ENCODE assay signal across 16 mouse cellular contexts in the genomic region with DNA sequence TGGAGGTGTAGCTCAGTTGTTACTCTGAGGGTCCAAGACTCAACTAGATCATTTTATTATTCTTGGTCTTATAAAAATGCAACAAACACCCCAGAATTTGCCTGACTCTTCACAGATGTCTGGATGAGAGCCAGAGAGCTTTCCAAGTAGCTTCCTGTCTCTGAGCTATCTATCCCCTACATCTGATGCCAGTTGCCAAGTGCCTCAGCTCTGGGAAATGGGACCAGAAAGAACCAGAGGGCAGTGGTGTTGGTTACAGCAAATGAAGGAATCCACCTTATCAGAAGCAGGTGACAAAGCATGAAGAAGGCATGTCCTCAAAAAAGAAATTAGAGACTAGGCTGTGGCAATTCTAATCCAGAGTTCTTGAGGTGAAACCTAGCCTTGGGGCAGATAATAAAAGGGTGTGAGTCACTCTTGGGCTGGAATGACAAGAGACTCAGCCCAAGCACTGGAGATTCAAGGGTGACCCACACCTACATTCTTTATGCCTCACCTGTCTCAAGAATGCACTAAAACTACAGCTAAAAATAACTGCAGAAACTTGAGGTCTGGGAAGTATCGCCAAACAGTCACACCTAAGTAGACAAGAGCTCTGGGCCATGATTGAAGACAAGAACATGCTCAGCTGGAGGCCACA. TPM values are rescaled to one million over a fixed set of nuclear protein-coding genes. Genes with fewer than 3 reads are reported as not detected.
DNase-seq lines count a peak whose midpoint lies in the region; ATAC-seq and TF ChIP-seq lines count a peak whose summit lies in the region.
"Had no signal": no experiment of that assay in that cellular context is flagged by ENCODE, and none has a peak within 500 bp of the region (broad histone marks: within the 10 kb centered on the region; RNA-seq: fewer than 3 reads in every experiment).

No protein-coding gene starts in this region.

- no peaks in the 10 kb centered on the region for H3K9me3 ChIP-seq in forebrain, embryonic 14.5 days (replicated peaks; ENCODE audit: control insufficient read depth, low read length)
- no peaks in the 10 kb centered on the region for H3K9me3 ChIP-seq in forebrain, embryonic 13.5 days (replicated peaks)
- H3K9me3 ChIP-seq in lung, postnatal 0 days (ENCODE audit: low read length) = no peaks in the 10 kb centered on the region
- H3K9me3 ChIP-seq: heart, embryonic 15.5 days; hindbrain, embryonic 13.5 days; limb, embryonic 15.5 days; neural tube, embryonic 12.5 days had no signal

- 97% methylated on average over 1 of the region's 1 CpGs for WGBS in forebrain, embryonic 14.5 days
- 100% methylated on average over 1 of the region's 1 CpGs for WGBS in forebrain, embryonic 13.5 days
- WGBS in lung, postnatal 0 days = 56% methylated on average over 1 of the region's 1 CpGs

- H3K9ac ChIP-seq in forebrain, embryonic 14.5 days (ENCODE audit: low read length) = no peak overlapping the region
- no peak overlapping the region for H3K9ac ChIP-seq in forebrain, embryonic 13.5 days
- no peak overlapping the region for H3K9ac ChIP-seq in lung, postnatal 0 days (replicated peaks; ENCODE audit: low read depth)
- H3K9ac ChIP-seq: heart, embryonic 15.5 days; hindbrain, embryonic 13.5 days; limb, embryonic 15.5 days; neural tube, embryonic 12.5 days had no signal

- no peaks in the 10 kb centered on the region for H3K4me1 ChIP-seq in forebrain, embryonic 14.5 days (ENCODE audit: control insufficient read depth, insufficient read depth, low read length)
- H3K4me1 ChIP-seq in forebrain, embryonic 13.5 days = no peaks in the 10 kb centered on the region
- H3K4me1 ChIP-seq in lung, postnatal 0 days (ENCODE audit: insufficient read depth, low read depth, low read length) = peaks cover 4% of the 10 kb centered on the region
- H3K4me1 ChIP-seq: hindbrain, embryonic 13.5 days; limb, embryonic 15.5 days; neural tube, embryonic 12.5 days had no signal

- no peak for ATAC-seq in forebrain, embryonic 14.5 days
- ATAC-seq in forebrain, embryonic 13.5 days = no peak
- peak; percentile 87 for ATAC-seq in lung, postnatal 0 days
- ATAC-seq in CD4-positive, CD25-positive, alpha-beta regulatory T cell, adult 4 months = no peak

- no peak for TF ChIP-seq CTCF in lung, postnatal 0 days (IDR thresholded peaks at IDR 0.05)

- H3K27ac ChIP-seq in forebrain, embryonic 14.5 days (ENCODE audit: low read depth, low read length) = no peak overlapping the region
- H3K27ac ChIP-seq in forebrain, embryonic 13.5 days = no peak overlapping the region
- H3K27ac ChIP-seq in lung, postnatal 0 days (ENCODE audit: low read length) = peak overlapping the region; percentile 94
- H3K27ac ChIP-seq: heart, embryonic 15.5 days; hindbrain, embryonic 13.5 days; layer of hippocampus, adult 2 months; limb, embryonic 15.5 days; neural tube, embryonic 12.5 days had no signal

- H3K4me3 ChIP-seq in forebrain, embryonic 14.5 days (ENCODE audit: low read depth, low read length) = no peak overlapping the region
- H3K4me3 ChIP-seq in forebrain, embryonic 13.5 days = no peak overlapping the region
- H3K4me3 ChIP-seq in lung, postnatal 0 days (ENCODE audit: low read depth, low read length) = no peak overlapping the region
- H3K4me3 ChIP-seq: erythroblast, embryonic 14.5 days; heart, embryonic 15.5 days; hindbrain, embryonic 13.5 days; layer of hippocampus, adult 2 months; limb, embryonic 15.5 days; neural tube, embryonic 12.5 days had no signal

- H3K27me3 ChIP-seq in forebrain, embryonic 14.5 days (replicated peaks; ENCODE audit: control insufficient read depth, insufficient read depth, low read length) = no peaks in the 10 kb centered on the region
- no peaks in the 10 kb centered on the region for H3K27me3 ChIP-seq in forebrain, embryonic 13.5 days
- no peaks in the 10 kb centered on the region for H3K27me3 ChIP-seq in lung, postnatal 0 days (replicated peaks; ENCODE audit: insufficient read depth, low read length)
- H3K27me3 ChIP-seq: heart, embryonic 15.5 days; hindbrain, embryonic 13.5 days; limb, embryonic 15.5 days; neural tube, embryonic 12.5 days had no signal

- H3K4me2 ChIP-seq in forebrain, embryonic 14.5 days (ENCODE audit: low read length) = no peak overlapping the region
- no peak overlapping the region for H3K4me2 ChIP-seq in forebrain, embryonic 13.5 days
- H3K4me2 ChIP-seq in lung, postnatal 0 days (replicated peaks; ENCODE audit: low read depth, low read length) = no peak overlapping the region
- H3K4me2 ChIP-seq: heart, embryonic 15.5 days; hindbrain, embryonic 13.5 days; limb, embryonic 15.5 days; neural tube, embryonic 12.5 days had no signal

- DNase-seq in forebrain, embryonic 14.5 days (ENCODE audit: low spot score) = peak; percentile 22
- DNase-seq in 3T3-L1 (ENCODE audit: low read depth, low spot score) = peak; percentile 47
- DNase-seq in brain, adult 2 months (ENCODE audit: low read depth, low spot score) = peak; percentile 43
- DNase-seq in lung, postnatal 0 days (ENCODE audit: low spot score) = peak; percentile 93
- DNase-seq in cerebellum, postnatal 36 days = no peak
- no peak for DNase-seq in B cell, adult 2 months
- DNase-seq: cerebellum, adult 8-10 months; embryo, embryonic 11 days had no signal

- TF ChIP-seq EP300 in lung, postnatal 0 days (IDR thresholded peaks at IDR 0.05) = peak; percentile 100

- peaks cover 47% of the 10 kb centered on the region for H3K36me3 ChIP-seq in forebrain, embryonic 14.5 days (ENCODE audit: control insufficient read depth, insufficient read depth, low read length)
- H3K36me3 ChIP-seq in forebrain, embryonic 13.5 days (ENCODE audit: poor library complexity, severe bottlenecking) = peaks cover 55% of the 10 kb centered on the region
- peaks cover 34% of the 10 kb centered on the region; the same call in 1 of the 2 replicates for H3K36me3 ChIP-seq in lung, postnatal 0 days (ENCODE audit: insufficient read depth, low read length)

RNA-seq across cellular contexts. Expression of gene Ddx47, which starts 13.5 kb away (rescaled TPM):
- 79.8 and 87.1 TPM in 2 replicates for polyA plus RNA-seq in forebrain, embryonic 14.5 days (2014; fragmentation: Nextera tagmentation; extraction: Ambion mirVana)
- 93.9 and 101 TPM in 2 replicates for polyA plus RNA-seq in forebrain, embryonic 13.5 days (2015; fragmentation: Nextera tagmentation; extraction: Ambion mirVana)
- polyA plus RNA-seq in lung, postnatal 0 days (2015; fragmentation: Nextera tagmentation; extraction: Ambion mirVana) = 91.6 and 97.1 TPM in 2 replicates
- 100 to 1,000 TPM; 167 to 189 TPM for polyA plus RNA-seq in CD4-positive, CD25-positive, alpha-beta regulatory T cell, adult 4 months (2017; shearing (Covaris generic))

RNA-seq across cellular contexts. Expression of gene Gprc5a, which starts 40.5 kb away (rescaled TPM):
- 0.61 and 0.95 TPM in 2 replicates for polyA plus RNA-seq in forebrain, embryonic 14.5 days (2014; fragmentation: Nextera tagmentation; extraction: Ambion mirVana)
- polyA plus RNA-seq in forebrain, embryonic 13.5 days (2015; fragmentation: Nextera tagmentation; extraction: Ambion mirVana) = 0.45 and 0.53 TPM in 2 replicates
- 601 and 607 TPM in 2 replicates for polyA plus RNA-seq in lung, postnatal 0 days (2015; fragmentation: Nextera tagmentation; extraction: Ambion mirVana)
- under 1 TPM; 0.55 to 0.67 TPM for polyA plus RNA-seq in CD4-positive, CD25-positive, alpha-beta regulatory T cell, adult 4 months (2017; shearing (Covaris generic))
- polyA plus RNA-seq: erythroblast, embryonic 14.5 days had no signal

RNA-seq across cellular contexts. Expression of gene Apold1, which starts 43.4 kb away (rescaled TPM):
- 3.5 and 4.8 TPM in 2 replicates for polyA plus RNA-seq in forebrain, embryonic 14.5 days (2014; fragmentation: Nextera tagmentation; extraction: Ambion mirVana)
- polyA plus RNA-seq in forebrain, embryonic 13.5 days (2015; fragmentation: Nextera tagmentation; extraction: Ambion mirVana) = 3.5 and 3.6 TPM in 2 replicates
- 3.5 and 4.2 TPM in 2 replicates for polyA plus RNA-seq in lung, postnatal 0 days (2015; fragmentation: Nextera tagmentation; extraction: Ambion mirVana)
- polyA plus RNA-seq in CD4-positive, CD25-positive, alpha-beta regulatory T cell, adult 4 months (2017; shearing (Covaris generic)) = under 1 TPM; 0.16 to 0.32 TPM

Comparison
In these comparisons a context has a peak if more than half of its experiments do, and no peak if none do; other contexts are left out.
1. DNase-seq: peak in forebrain, embryonic 14.5 days (single experiment), 3T3-L1 (single experiment), brain, adult 2 months (single experiment) and lung, postnatal 0 days (single experiment); none in cerebellum, postnatal 36 days (0 of 2) and B cell, adult 2 months (0 of 2).
2. RNA of gene Gprc5a, which starts 40.5 kb away (polyA plus RNA-seq): 601 to 607 TPM in lung, postnatal 0 days; 0.61 to 0.95 TPM in forebrain, embryonic 14.5 days, 0.55 to 0.67 TPM in CD4-positive, CD25-positive, alpha-beta regulatory T cell, adult 4 months and 0.45 to 0.53 TPM in forebrain, embryonic 13.5 days; every median in the first group is over 100 times any median in the second.